Mouse (Mus musculus) lung, embryonic 14.5 days (tissue): Measurements from ENCODE around the gene Fam126a. TPM values are rescaled to one million over a fixed set of nuclear protein-coding genes. Genes with fewer than 3 reads are reported as not detected.

ENCODE experiments used
- ATAC-seq: fragments of 200-750 bp; cut with Nextera tagmentation; 2 replicates; pipeline ENCODE4 v1.8.0; 2017; ENCODE audit warnings: mild to moderate bottlenecking, moderate TSS enrichment, moderate library complexity; ENCODE audit not compliant: insufficient read depth
- DNase-seq: peaks from one replicate; pipeline ENCODE4 v3.0.0-alpha.2; 2015
- H3K27ac ChIP-seq: fragments of 300-500 bp; sonication (generic); 2 replicates; pipeline ENCODE4 v1.5.1; 2014; ENCODE audit warnings: low read depth, mild to moderate bottlenecking, moderate library complexity
- H3K27me3 ChIP-seq: fragments of 300-500 bp; sonication (generic); 2 replicates; pipeline ENCODE4 v1.6.1; 2014; ENCODE audit warnings: low read length, control low read depth; ENCODE audit not compliant: insufficient read depth
- H3K36me3 ChIP-seq: fragments of 300-500 bp; sonication (generic); 2 replicates; pipeline ENCODE4 v1.6.1; 2014; ENCODE audit warnings: control low read depth; ENCODE audit not compliant: insufficient read depth
- H3K4me1 ChIP-seq: fragments of 300-500 bp; sonication (generic); 2 replicates; pipeline ENCODE4 v1.6.1; 2014; ENCODE audit warnings: antibody characterized with exemption, control low read depth; ENCODE audit not compliant: insufficient read depth
- H3K4me2 ChIP-seq: fragments of 300-500 bp; sonication (generic); 2 replicates; pipeline ENCODE4 v1.6.1; 2014; ENCODE audit warnings: mild to moderate bottlenecking
- H3K4me3 ChIP-seq: fragments of 300-500 bp; sonication (generic); 2 replicates; pipeline ENCODE4 v1.5.1; 2014; ENCODE audit warnings: low read depth, low read length
- H3K9ac ChIP-seq: fragments of 300-500 bp; sonication (generic); 2 replicates; pipeline ENCODE4 v1.6.1; 2014
- H3K9me3 ChIP-seq: fragments of 300-500 bp; sonication (generic); 2 replicates; pipeline ENCODE4 v1.6.1; 2016; ENCODE audit warnings: low read depth, low read length, control low read depth
- CTCF ChIP-seq: IDR thresholded peaks from 2 replicates; pipeline ENCODE4 v1.5.1; 2016; ENCODE audit warnings: antibody characterized with exemption, low read depth
- WGBS: fragments of 180-500 bp; shearing (Covaris S2); extraction: QIAGEN DNeasy Blood & Tissue Kit; methylation state at CpG from one replicate; pipeline ENCODE4 v1.1.7; 2014; 5-methylcytosine and 5-hydroxymethylcytosine counted together
- polyA plus RNA-seq: library from polyadenylated mRNA; unstranded; fragments of >200 nt; fragmentation: Nextera tagmentation; extraction: Ambion mirVana; gene quantifications from 2 replicates; pipeline ENCODE4 v1.2.1, GENCODE M21; 2014

The Fam126a gene
- polyA plus RNA-seq, 1 experiment from 2014 or later = 24.0 TPM

DNA sequence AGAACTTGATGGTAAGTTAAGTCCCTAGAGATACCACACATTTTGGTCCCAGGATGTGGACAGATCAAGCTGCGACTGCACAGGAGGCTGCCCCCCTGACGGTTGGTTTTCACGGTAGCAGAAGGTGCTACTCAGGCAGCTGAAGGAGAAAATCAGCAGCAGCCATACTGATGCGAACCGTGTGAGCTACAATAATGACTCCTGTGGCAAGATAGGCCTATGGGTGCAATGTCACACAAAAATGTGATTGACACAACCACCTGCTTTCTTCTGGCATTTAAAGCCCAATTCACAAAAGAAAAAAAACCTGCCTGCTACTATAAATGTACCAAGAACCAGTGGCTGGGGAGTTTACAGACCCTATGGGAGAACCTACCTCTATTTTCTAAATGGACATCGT lies 32.5 kb upstream of the Fam126a start:
- Histone ChIP-seq H3K9me3 (no peaks in the 10 kb centered on the region), H3K4me3 (no peak overlapping the region), H3K4me2 (no peak overlapping the region), H3K27me3 (no peaks in the 10 kb centered on the region), H3K4me1 (no peaks in the 10 kb centered on the region), H3K27ac (no peak overlapping the region), H3K9ac (no peak overlapping the region), H3K36me3 (no peaks in the 10 kb centered on the region)
- DNase-seq (no peak), ATAC-seq (no peak)
- no peak for TF ChIP-seq CTCF
- whole genome bisulfite sequencing = 77% methylated on average over 6 of the region's 6 CpGs

GRCm38 (mm10) chr5:24060949-24061348 lies 30.5 kb upstream of the Fam126a start:
- Histone ChIP-seq H3K27ac (no peak overlapping the region), H3K4me2 (no peak overlapping the region), H3K9ac (no peak overlapping the region), H3K27me3 (no peaks in the 10 kb centered on the region), H3K4me1 (no peaks in the 10 kb centered on the region), H3K9me3 (no peaks in the 10 kb centered on the region), H3K4me3 (no peak overlapping the region), H3K36me3 (no peaks in the 10 kb centered on the region)
- no peak for DNase-seq
- no peak for ATAC-seq
- no peak for TF ChIP-seq CTCF
- WGBS = 52% methylated on average over 3 of the region's 3 CpGs

DNA sequence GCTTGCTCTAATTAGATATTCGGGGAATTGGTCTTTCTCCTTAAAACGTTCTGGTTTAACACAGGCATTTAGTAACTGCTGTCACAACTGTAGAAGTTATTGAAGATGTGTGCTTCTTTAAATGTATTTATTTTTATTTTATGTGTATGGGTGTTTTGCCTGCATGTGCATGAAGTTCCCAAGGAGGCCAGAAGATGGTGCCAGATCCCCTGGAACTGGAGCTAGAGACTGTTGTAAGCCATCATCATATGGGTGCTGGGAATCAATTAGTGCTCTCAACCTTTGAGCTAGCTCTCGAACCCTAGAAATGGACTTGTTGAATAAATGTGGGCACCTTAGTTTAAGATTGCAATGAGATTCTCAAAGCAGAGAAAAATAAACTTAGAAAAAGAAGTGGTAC lies 27.1 kb upstream of the Fam126a start:
- H3K9ac ChIP-seq = no peak overlapping the region
- no peaks in the 10 kb centered on the region for H3K36me3 ChIP-seq
- no peak for ATAC-seq
- peaks cover 10% of the 10 kb centered on the region; the same call in 1 of the 2 replicates for H3K4me1 ChIP-seq
- 74% methylated on average over 3 of the region's 3 CpGs for WGBS
- H3K27ac ChIP-seq = no peak overlapping the region
- no peak overlapping the region for H3K4me3 ChIP-seq
- TF ChIP-seq CTCF = peak; percentile 31
- DNase-seq = no peak
- no peak overlapping the region for H3K4me2 ChIP-seq
- no peaks in the 10 kb centered on the region for H3K9me3 ChIP-seq
- no peaks in the 10 kb centered on the region for H3K27me3 ChIP-seq

DNA sequence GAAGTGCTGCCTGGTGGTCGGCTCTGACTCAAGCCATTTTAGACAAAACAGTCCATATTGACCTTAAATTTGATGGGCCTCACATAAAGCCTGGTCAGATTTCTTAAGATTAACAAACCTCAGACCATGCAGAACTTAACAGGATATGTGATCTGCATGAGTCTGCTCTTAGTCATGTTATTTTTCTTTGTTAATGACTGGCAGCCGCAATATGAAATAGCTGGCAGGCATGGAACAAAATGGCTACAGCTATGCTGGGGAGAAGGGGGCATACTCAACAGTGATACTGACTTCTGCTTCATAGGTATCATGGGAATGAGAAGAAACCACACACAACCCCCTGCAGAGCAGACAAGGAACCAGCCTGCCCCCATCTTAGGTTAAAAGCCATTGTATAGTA lies 26.4 kb upstream of the Fam126a start:
- Histone ChIP-seq H3K27me3 (no peaks in the 10 kb centered on the region), H3K4me1 (peaks cover 10% of the 10 kb centered on the region; the same call in 1 of the 2 replicates), H3K9ac (no peak overlapping the region), H3K4me3 (no peak overlapping the region), H3K36me3 (no peaks in the 10 kb centered on the region), H3K9me3 (no peaks in the 10 kb centered on the region), H3K27ac (no peak overlapping the region), H3K4me2 (no peak overlapping the region)
- ATAC-seq (no peak), DNase-seq (no peak)
- TF ChIP-seq CTCF = no peak
- 86% methylated on average over 2 of the region's 2 CpGs for WGBS

DNA sequence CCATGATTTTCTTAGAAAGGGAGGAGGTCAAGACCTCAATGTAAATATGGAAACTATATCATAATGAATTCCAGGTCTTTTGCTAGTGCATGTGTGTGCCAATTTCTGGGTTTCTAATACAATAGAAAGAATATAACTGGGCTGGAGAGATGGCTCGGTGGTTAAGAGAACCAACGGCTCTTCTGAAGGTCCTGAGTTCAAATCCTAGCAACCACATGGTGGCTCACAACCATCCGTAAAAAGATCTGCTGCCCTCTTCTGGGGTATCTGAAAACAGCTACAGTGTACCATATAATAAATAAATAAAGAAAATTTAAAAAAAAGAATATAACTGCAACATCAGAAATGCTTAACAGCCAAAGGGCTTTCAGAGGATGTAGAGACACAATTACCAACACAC lies 23.9 kb upstream of the Fam126a start:
- no peak for TF ChIP-seq CTCF
- Histone ChIP-seq H3K9ac (no peak overlapping the region), H3K4me1 (peaks cover 10% of the 10 kb centered on the region; the same call in 1 of the 2 replicates), H3K4me3 (no peak overlapping the region), H3K9me3 (no peaks in the 10 kb centered on the region), H3K36me3 (no peaks in the 10 kb centered on the region), H3K4me2 (no peak overlapping the region), H3K27me3 (no peaks in the 10 kb centered on the region), H3K27ac (no peak overlapping the region)
- DNase-seq (no peak), ATAC-seq (no peak)
- 90% methylated on average over 3 of the region's 3 CpGs for WGBS

DNA sequence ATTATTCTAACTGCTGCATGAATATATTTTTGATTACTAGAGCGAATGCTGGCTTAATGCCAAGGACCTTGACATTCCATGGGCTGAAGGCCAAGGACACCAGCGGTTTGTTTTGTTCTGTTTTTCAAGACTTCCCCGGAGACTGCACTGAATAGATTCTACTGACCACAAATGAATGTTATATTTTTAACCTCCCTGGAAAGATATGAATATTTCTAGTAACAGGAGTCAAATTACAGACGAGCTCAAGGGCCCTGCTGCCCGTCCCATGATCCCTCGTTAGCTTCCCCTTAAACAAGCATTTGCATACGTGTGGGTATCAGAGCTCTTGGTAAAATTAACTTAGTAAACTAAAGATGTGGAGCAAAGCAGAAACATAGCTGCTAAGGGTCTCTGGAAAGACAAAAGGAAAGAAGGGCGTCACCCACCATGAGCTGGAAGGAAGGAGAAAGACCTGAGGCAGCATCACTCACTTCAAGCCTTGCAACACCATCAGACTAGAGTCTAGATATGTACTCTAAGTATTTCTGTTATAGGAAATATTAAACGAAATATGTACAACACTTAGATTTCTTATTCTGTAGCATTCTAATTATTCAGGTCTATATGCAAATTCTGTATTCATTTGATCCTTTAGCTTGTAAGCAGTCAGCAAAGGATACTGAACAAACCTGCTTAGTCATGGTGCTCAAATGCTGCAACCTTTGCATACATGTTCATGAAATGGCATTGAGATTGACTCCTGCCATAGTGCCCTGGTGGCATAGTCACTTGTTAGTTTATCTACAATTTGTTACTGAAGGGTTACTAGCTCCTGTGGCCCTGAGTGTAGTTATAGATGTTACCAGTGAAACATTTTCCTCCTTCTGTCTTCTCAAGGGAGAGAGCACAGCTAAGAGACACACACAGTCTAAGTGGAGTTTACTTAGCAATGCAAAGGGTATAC lies 23.0 kb upstream of the Fam126a start:
- DNase-seq = peak; percentile 90
- peak overlapping the region; percentile 25; the same call in 1 of the 2 replicates for H3K4me2 ChIP-seq
- H3K9ac ChIP-seq = no peak overlapping the region
- ATAC-seq = peak; percentile 87
- H3K4me3 ChIP-seq = no peak overlapping the region
- no peaks in the 10 kb centered on the region for H3K27me3 ChIP-seq
- H3K9me3 ChIP-seq = no peaks in the 10 kb centered on the region
- H3K4me1 ChIP-seq = peaks cover 10% of the 10 kb centered on the region; the same call in 1 of the 2 replicates
- no peak for TF ChIP-seq CTCF
- H3K27ac ChIP-seq = peak overlapping the region; percentile 67; the same call in 1 of the 2 replicates
- H3K36me3 ChIP-seq = no peaks in the 10 kb centered on the region
- 28% methylated on average over 9 of the region's 9 CpGs for WGBS
